Mouse (Mus musculus) limb, embryonic 12.5 days (tissue): Measurements from ENCODE around the gene Gprc5d. TPM values are rescaled to one million over a fixed set of nuclear protein-coding genes. Genes with fewer than 3 reads are reported as not detected.

Experiments used
- ATAC-seq: fragments of 200-750 bp; cut with Nextera tagmentation; 2 replicates; pipeline ENCODE4 v1.8.0; 2017; ENCODE audit warnings: low read depth, moderate TSS enrichment; ENCODE audit not compliant: insufficient number of reproducible peaks, insufficient read depth, low FRiP score, low TSS enrichment
- H3K27ac ChIP-seq: fragments of 300-500 bp; sonication (generic); 2 replicates; pipeline ENCODE4 v1.5.1; 2016; ENCODE audit warnings: mild to moderate bottlenecking, moderate library complexity
- H3K27me3 ChIP-seq: fragments of 300-500 bp; sonication (generic); 2 replicates; pipeline ENCODE4 v1.6.1; 2016; ENCODE audit warnings: mild to moderate bottlenecking, moderate library complexity
- H3K36me3 ChIP-seq: fragments of 300-500 bp; sonication (generic); 2 replicates; pipeline ENCODE4 v1.6.1; 2016; ENCODE audit warnings: mild to moderate bottlenecking, moderate library complexity
- H3K4me1 ChIP-seq: fragments of 300-500 bp; sonication (generic); replicated peaks from 2 replicates; pipeline ENCODE4 v1.6.1; 2016
- H3K4me2 ChIP-seq: fragments of 300-500 bp; sonication (generic); 2 replicates; pipeline ENCODE4 v1.6.1; 2016; ENCODE audit warnings: mild to moderate bottlenecking, moderate library complexity
- H3K4me3 ChIP-seq: fragments of 300-500 bp; sonication (generic); replicated peaks from 2 replicates; pipeline ENCODE4 v1.5.1; 2016; ENCODE audit warnings: mild to moderate bottlenecking
- H3K9ac ChIP-seq: fragments of 300-500 bp; sonication (generic); replicated peaks from 2 replicates; pipeline ENCODE4 v1.6.1; 2016; ENCODE audit warnings: mild to moderate bottlenecking, moderate library complexity
- H3K9me3 ChIP-seq: fragments of 300-500 bp; sonication (generic); 2 replicates; pipeline ENCODE4 v1.6.1; 2016; ENCODE audit warnings: mild to moderate bottlenecking, moderate library complexity
- WGBS: fragments of 180-500 bp; shearing (Covaris S2); methylation state at CpG from one replicate; pipeline ENCODE4 v1.1.7; 2016; 5-methylcytosine and 5-hydroxymethylcytosine counted together
- polyA plus RNA-seq: library from polyadenylated mRNA; unstranded; fragments of >200 nt; fragmentation: Nextera tagmentation; extraction: Ambion mirVana; gene quantifications from 2 replicates; pipeline ENCODE4 v1.2.1, GENCODE M21; 2016

Gprc5d gene
- polyA plus RNA-seq, 1 experiment from 2014 or later = not detected

DNA sequence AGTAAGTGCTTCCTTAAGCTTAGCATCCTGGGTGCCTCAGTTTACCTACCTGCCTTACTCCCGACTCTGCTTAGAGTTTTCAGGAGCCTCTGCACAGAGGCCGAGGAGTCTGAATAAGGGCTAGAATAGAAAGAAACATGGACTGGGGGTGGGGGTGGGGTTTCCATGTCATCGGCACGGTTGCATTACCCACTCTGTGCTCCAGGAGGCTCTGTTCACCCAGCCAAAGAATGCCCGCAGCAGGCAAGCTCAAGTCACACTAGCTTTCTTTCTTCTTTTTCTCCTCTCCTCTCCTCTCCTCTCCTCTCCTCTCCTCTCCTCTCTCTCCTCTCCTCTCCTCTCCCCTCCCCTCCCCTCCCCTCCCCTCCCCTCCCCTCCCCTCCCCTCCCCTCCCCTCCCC, 32.2 kb upstream of the Gprc5d start:
- Histone ChIP-seq H3K36me3 (no peaks in the 10 kb centered on the region), H3K9me3 (peaks cover 4% of the 10 kb centered on the region; the same call in 1 of the 2 replicates), H3K9ac (no peak overlapping the region), H3K4me2 (no peak overlapping the region), H3K4me3 (no peak overlapping the region), H3K4me1 (0 out of 2 replicates have a peak, but pooled peaks cover 8% of the 10 kb centered on the region), H3K27me3 (no peaks in the 10 kb centered on the region), H3K27ac (no peak overlapping the region)
- 31% methylated on average over 5 of the region's 5 CpGs for WGBS
- no peak for ATAC-seq

DNA sequence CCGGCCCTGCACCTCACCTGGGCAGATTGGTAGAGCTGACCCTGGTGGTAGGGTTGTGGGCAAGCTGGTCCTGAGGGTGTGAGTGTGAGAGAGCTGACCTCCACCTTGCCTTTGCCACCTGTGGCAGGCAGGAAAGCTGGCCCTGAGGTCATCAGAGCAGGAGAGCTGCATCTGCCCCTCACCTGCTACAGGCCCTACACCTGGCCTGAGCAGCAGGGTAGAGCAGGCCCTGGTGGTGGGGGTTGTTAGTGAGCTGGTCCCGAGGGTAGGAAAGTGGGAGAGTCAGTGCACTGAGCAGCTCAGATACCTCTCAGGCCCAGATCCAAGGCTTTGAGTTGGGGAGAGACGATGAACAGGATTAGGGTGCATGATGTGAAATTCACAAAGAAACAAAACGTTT, 31.6 kb upstream of the Gprc5d start:
- Histone ChIP-seq H3K27ac (no peak overlapping the region), H3K9ac (no peak overlapping the region), H3K4me2 (no peak overlapping the region), H3K9me3 (peaks cover 4% of the 10 kb centered on the region; the same call in 1 of the 2 replicates), H3K4me3 (no peak overlapping the region), H3K27me3 (no peaks in the 10 kb centered on the region), H3K36me3 (no peaks in the 10 kb centered on the region), H3K4me1 (0 out of 2 replicates have a peak, but pooled peaks cover 8% of the 10 kb centered on the region)
- 79% methylated on average over 4 of the region's 4 CpGs for WGBS
- no peak for ATAC-seq

DNA sequence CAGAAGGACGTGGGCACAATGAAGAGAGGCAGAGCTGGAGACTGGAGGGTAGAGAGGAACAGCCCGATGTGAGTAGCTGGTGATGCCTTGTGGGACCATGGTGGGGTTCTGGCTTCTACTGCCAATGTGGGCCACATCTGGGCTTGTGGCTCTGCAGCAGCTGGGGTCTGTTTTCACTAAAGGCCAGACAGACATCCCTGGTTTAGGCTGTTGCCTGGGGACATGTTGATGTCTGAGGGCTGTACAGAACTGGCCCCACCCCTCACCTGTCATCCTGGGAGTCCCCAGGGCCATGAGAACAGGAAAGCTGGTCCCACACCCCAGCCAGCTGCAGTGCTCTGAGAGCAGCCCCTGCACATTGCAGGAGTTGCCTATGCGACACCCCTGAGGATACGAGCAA, 31.1 kb upstream of the Gprc5d start:
- Histone ChIP-seq H3K4me1 (0 out of 2 replicates have a peak, but pooled peaks cover 8% of the 10 kb centered on the region), H3K27ac (no peak overlapping the region), H3K36me3 (no peaks in the 10 kb centered on the region), H3K4me2 (no peak overlapping the region), H3K9me3 (peaks cover 4% of the 10 kb centered on the region; the same call in 1 of the 2 replicates), H3K4me3 (no peak overlapping the region), H3K27me3 (no peaks in the 10 kb centered on the region), H3K9ac (no peak overlapping the region)
- WGBS = 78% methylated on average over 4 of the region's 4 CpGs
- no peak for ATAC-seq

DNA sequence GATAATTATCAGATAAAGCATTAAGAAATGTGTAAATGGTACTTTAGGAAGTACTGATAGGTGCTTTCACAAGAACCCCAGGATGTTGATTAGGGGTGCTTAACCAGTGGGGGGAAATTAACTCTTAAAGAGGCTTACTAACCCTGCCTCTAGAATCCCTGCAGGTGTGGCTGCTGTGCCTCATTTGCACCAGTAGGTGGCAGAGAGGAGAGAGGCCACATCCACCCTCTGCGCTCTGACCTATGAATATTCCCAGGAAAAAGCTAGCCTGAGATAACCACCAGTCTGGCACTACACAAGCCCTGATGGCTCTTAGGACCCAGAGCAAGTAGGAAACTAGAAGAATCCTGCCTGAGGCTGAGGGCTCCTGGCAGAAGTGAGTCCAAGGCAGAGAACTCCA, 30.4 kb upstream of the Gprc5d start:
- no peaks in the 10 kb centered on the region for H3K27me3 ChIP-seq
- H3K4me2 ChIP-seq = no peak overlapping the region
- H3K9ac ChIP-seq = no peak overlapping the region
- H3K9me3 ChIP-seq = peaks cover 4% of the 10 kb centered on the region; the same call in 1 of the 2 replicates
- 0 out of 2 replicates have a peak, but pooled peaks have one; percentile 35 for ATAC-seq
- 0 out of 2 replicates have a peak, but pooled peaks cover 8% of the 10 kb centered on the region for H3K4me1 ChIP-seq
- no peaks in the 10 kb centered on the region for H3K36me3 ChIP-seq
- no peak overlapping the region for H3K27ac ChIP-seq
- H3K4me3 ChIP-seq = no peak overlapping the region
- 46% methylated on average over 1 of the region's 1 CpGs for WGBS

DNA sequence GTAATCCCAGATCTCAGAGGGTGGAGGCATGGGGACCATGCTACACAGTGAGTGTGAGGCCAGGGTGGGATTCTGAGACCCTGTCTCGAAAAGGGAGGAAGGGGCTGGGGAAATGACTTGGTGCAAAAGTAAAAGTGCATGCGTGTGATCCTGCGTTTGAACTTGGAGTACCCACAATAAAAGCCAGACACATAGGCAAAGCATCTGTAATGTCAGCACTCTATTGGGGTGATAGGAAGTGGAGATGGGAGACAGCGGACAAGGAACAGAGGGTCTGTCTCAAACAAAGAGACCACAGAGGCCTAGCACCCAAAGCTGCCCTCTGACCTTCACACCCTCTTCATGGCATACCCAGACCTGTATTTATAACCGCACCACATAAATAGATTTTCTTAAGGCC, 27.9 kb upstream of the Gprc5d start:
- Histone ChIP-seq H3K4me3 (no peak overlapping the region), H3K9ac (no peak overlapping the region), H3K9me3 (no peaks in the 10 kb centered on the region), H3K27me3 (no peaks in the 10 kb centered on the region), H3K4me2 (no peak overlapping the region), H3K4me1 (peaks cover 20% of the 10 kb centered on the region), H3K36me3 (no peaks in the 10 kb centered on the region), H3K27ac (no peak overlapping the region)
- ATAC-seq = no peak
- 90% methylated on average over 5 of the region's 5 CpGs for WGBS

DNA sequence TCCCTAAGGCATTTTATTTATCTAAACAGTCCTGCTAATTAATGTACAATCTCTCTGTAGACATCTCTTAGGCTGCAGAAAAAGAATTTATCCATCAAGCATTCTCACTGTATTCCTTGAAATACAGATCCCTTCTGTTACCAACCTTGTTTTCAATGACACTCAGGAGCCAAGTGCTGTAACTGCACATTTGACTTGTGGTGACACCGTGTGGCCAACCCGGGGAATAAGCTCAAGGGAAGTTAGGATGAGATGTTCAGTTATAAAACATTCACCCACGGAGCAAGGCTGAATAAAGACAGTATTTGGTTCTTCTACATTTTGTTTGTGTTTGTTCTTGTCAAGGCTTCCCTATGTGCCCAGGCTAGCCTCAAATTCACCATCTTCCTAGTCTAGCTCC, 26.4 kb upstream of the Gprc5d start:
- Histone ChIP-seq H3K27ac (no peak overlapping the region), H3K9ac (no peak overlapping the region), H3K4me2 (no peak overlapping the region), H3K27me3 (no peaks in the 10 kb centered on the region), H3K36me3 (no peaks in the 10 kb centered on the region), H3K4me1 (peaks cover 22% of the 10 kb centered on the region), H3K4me3 (no peak overlapping the region), H3K9me3 (no peaks in the 10 kb centered on the region)
- WGBS = 6% methylated on average over 3 of the region's 3 CpGs
- no peak for ATAC-seq

DNA sequence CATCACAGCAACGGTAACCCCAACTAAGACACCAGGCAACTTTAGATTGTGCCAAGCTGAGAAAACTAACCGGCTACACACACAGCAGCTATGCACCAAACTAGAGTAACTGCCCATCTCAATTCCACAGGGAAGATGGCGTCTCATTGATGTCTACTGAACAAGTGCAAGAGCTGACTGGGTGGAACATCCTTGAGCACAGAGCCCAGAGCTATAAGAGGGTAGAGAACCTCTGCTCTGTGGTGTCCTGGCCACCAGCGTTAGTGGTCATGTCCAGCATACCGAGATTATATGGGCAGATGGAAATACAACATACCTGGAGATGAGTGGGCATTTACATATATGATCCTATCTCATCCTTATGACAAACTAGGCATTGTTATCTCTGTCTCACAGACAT, 25.1 kb upstream of the Gprc5d start:
- Histone ChIP-seq H3K9me3 (no peaks in the 10 kb centered on the region), H3K4me1 (peaks cover 27% of the 10 kb centered on the region), H3K27me3 (no peaks in the 10 kb centered on the region), H3K4me2 (no peak overlapping the region), H3K36me3 (no peaks in the 10 kb centered on the region), H3K4me3 (no peak overlapping the region), H3K27ac (no peak overlapping the region), H3K9ac (no peak overlapping the region)
- no peak for ATAC-seq
- WGBS = 96% methylated on average over 5 of the region's 5 CpGs

DNA sequence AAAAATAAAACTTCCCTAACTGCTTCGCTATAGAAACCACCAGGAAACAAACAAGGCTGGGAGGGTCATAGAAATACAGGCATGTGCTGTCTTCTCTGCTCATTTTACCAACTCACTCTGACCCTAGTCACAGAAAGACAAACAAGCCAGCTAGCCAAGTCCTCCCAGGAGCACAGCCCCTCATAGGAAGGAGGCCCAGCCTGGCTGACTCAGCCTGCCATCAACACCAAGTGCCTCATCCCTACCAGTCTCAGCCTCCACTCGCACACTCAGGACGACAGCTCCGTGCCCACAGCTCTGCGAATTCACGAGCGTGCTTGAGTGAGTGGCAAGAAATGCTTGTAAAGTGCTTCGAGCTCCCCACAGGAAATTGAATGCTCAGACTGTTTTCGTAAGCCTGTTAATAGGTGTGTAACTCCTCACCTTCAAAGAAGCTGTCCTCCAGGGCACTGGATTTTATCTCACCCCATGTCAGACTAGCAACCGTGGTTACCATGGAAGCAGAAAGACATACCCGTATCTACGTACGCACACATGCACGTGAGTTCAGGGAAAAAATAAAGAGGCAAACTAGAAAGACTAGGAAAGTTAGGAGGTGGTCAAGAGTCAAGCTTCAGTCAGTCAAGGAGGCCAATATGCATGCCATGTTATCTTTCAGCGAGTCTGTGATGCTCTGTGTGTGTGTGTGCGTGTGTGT, 23.5 kb upstream of the Gprc5d start:
- Histone ChIP-seq H3K9me3 (no peaks in the 10 kb centered on the region), H3K4me1 (peaks cover 40% of the 10 kb centered on the region), H3K9ac (no peak overlapping the region), H3K27ac (peak overlapping the region; percentile 62; the same call in 1 of the 2 replicates), H3K36me3 (no peaks in the 10 kb centered on the region), H3K27me3 (no peaks in the 10 kb centered on the region), H3K4me3 (no peak overlapping the region), H3K4me2 (peak overlapping the region; percentile 24; the same call in 1 of the 2 replicates)
- 41% methylated on average over 16 of the region's 16 CpGs for WGBS
- no peak for ATAC-seq

DNA sequence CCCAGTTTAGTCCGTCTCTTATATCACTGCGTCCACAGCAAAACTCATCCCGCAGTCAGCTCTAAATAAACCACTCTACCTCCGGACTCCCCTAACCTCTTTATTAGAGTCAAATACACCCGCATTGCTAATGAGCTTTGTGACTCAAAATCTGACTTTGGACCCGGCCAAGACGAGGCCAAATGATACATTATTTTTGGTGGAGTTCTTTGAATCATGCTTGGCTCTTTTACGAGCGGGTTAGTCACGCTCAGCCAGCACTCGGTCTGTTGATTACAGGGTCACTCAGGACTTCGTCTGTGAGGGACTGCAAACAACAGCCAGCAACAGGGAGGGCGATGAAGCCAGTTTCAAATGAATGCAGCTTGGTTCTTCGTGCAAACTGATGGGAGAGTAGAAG, 20.7 kb upstream of the Gprc5d start:
- no peak overlapping the region for H3K4me2 ChIP-seq
- ATAC-seq = no peak
- peaks cover 47% of the 10 kb centered on the region for H3K4me1 ChIP-seq
- H3K27ac ChIP-seq = 0 out of 2 replicates have a peak overlapping the region, but pooled peaks have one; percentile 1
- H3K9ac ChIP-seq = no peak overlapping the region
- no peaks in the 10 kb centered on the region for H3K27me3 ChIP-seq
- WGBS = 59% methylated on average over 14 of the region's 14 CpGs
- no peaks in the 10 kb centered on the region for H3K9me3 ChIP-seq
- no peaks in the 10 kb centered on the region for H3K36me3 ChIP-seq
- no peak overlapping the region for H3K4me3 ChIP-seq

DNA sequence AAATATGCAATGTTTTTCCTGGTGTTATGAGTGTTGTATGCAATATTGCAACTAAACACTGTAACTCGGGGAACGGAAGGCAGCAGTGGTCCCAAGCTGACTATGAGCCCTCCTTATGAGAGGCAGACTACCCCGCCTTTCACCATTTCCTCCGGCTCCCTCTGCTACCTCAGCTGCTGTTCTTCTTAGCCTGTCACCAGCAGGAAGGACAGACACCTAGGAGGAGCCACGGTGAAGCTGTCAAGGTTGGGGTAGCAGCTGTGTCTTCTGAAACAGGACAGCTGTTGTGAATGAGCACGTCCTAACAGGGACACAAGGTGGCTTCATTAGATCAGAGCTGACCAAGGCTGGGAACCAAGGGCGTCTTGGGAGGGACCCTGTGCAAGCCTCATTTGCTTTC, 20.1 kb upstream of the Gprc5d start:
- Histone ChIP-seq H3K4me1 (peaks cover 47% of the 10 kb centered on the region), H3K27ac (0 out of 2 replicates have a peak overlapping the region, but pooled peaks have one; percentile 1), H3K4me3 (no peak overlapping the region), H3K36me3 (no peaks in the 10 kb centered on the region), H3K9ac (no peak overlapping the region), H3K27me3 (no peaks in the 10 kb centered on the region), H3K4me2 (no peak overlapping the region), H3K9me3 (no peaks in the 10 kb centered on the region)
- ATAC-seq = no peak
- WGBS = 60% methylated on average over 7 of the region's 7 CpGs

DNA sequence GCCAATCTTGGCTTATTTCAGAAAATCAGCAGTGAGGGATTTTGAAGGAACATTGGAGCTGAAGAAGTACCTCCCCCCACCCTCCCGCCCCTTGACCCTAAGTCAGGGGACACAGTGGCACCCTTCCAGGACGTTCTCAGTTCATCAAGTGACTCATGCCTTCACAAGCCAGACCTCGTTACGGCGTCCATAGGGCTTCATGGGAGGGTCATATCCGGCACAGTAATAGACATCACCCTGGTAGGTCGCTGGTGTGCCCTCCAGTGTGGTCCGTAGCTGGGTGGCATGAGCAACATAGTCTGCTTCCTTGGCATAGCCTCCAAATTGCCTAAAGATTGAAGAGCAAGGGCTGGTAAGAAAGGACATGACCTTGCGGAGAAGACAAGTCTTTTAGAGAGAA, 19.7 kb upstream of the Gprc5d start:
- H3K4me2 ChIP-seq = no peak overlapping the region
- no peaks in the 10 kb centered on the region for H3K36me3 ChIP-seq
- no peak for ATAC-seq
- WGBS = 73% methylated on average over 9 of the region's 9 CpGs
- H3K9ac ChIP-seq = no peak overlapping the region
- H3K27ac ChIP-seq = peak overlapping the region; percentile 59
- H3K4me3 ChIP-seq = no peak overlapping the region
- no peaks in the 10 kb centered on the region for H3K27me3 ChIP-seq
- H3K4me1 ChIP-seq = peaks cover 47% of the 10 kb centered on the region
- no peaks in the 10 kb centered on the region for H3K9me3 ChIP-seq
